Mouse (Mus musculus) embryonic facial prominence, embryonic 11.5 days (tissue): ENCODE measurements around the gene Agbl4. TPM values are rescaled to one million over a fixed set of nuclear protein-coding genes. Genes with fewer than 3 reads are reported as not detected.

Source experiments
- ATAC-seq: fragments of 200-750 bp; cut with Nextera tagmentation; replicated peaks from 2 replicates; pipeline ENCODE4 v1.8.0; 2017; ENCODE audit warnings: low read depth; ENCODE audit not compliant: insufficient number of reproducible peaks, low FRiP score, low TSS enrichment
- DNase-seq: peaks from one replicate; pipeline ENCODE4 v3.0.0-alpha.2; 2015; ENCODE audit warnings: low spot score
- H3K27ac ChIP-seq: fragments of 300-500 bp; sonication (generic); replicated peaks from 2 replicates; pipeline ENCODE4 v1.5.1; 2014; ENCODE audit warnings: mild to moderate bottlenecking, low read depth, low read length, control low read depth
- H3K27me3 ChIP-seq: fragments of 300-500 bp; sonication (generic); 2 replicates; pipeline ENCODE4 v1.6.1; 2014; ENCODE audit warnings: mild to moderate bottlenecking, low read length, moderate library complexity, mixed read lengths; ENCODE audit not compliant: control insufficient read depth, insufficient read depth
- H3K36me3 ChIP-seq: fragments of 300-500 bp; sonication (generic); replicated peaks from 2 replicates; pipeline ENCODE4 v1.6.1; 2014; ENCODE audit warnings: low read depth, mild to moderate bottlenecking, low read length, moderate library complexity, mixed read lengths; ENCODE audit not compliant: control insufficient read depth, insufficient read depth
- H3K4me1 ChIP-seq: fragments of 300-500 bp; sonication (generic); 2 replicates; pipeline ENCODE4 v1.6.1; 2014; ENCODE audit warnings: low read length, mixed read lengths; ENCODE audit not compliant: control insufficient read depth, insufficient read depth
- H3K4me2 ChIP-seq: fragments of 300-500 bp; sonication (generic); 2 replicates; pipeline ENCODE4 v1.6.1; 2014; ENCODE audit warnings: low read depth, mild to moderate bottlenecking, control low read depth, low read length, moderate library complexity
- H3K4me3 ChIP-seq: fragments of 300-500 bp; sonication (generic); 2 replicates; pipeline ENCODE4 v1.5.1; 2014; ENCODE audit warnings: low read depth, low read length, control low read depth
- H3K9ac ChIP-seq: fragments of 300-500 bp; sonication (generic); replicated peaks from 2 replicates; pipeline ENCODE4 v1.6.1; 2014; ENCODE audit warnings: mild to moderate bottlenecking, control low read depth, low read length
- H3K9me3 ChIP-seq: fragments of 300-500 bp; sonication (generic); replicated peaks from 2 replicates; pipeline ENCODE4 v1.6.1; 2016; ENCODE audit warnings: mild to moderate bottlenecking, low read length, inconsistent platforms, mixed read lengths; ENCODE audit not compliant: control insufficient read depth
- WGBS: fragments of 180-500 bp; shearing (Covaris S2); extraction: QIAGEN DNeasy Blood & Tissue Kit; methylation state at CpG from one replicate; pipeline ENCODE4 v1.1.7; 2014; 5-methylcytosine and 5-hydroxymethylcytosine counted together
- polyA plus RNA-seq: library from polyadenylated mRNA; unstranded; fragments of >200 nt; fragmentation: Nextera tagmentation; extraction: Ambion mirVana; gene quantifications from 2 replicates; pipeline ENCODE4 v1.2.1, GENCODE M21; 2014

The Agbl4 gene
- polyA plus RNA-seq, 1 experiment from 2014 or later: 0.98 TPM

GRCm38 (mm10) chr4:111626118-111626830 is 1228.8 kb downstream of the Agbl4 start:
- no peak overlapping the region for H3K27ac ChIP-seq
- H3K4me3 ChIP-seq: no peak overlapping the region
- no peaks in the 10 kb centered on the region for H3K27me3 ChIP-seq
- ATAC-seq (peak; percentile 60; the same call in 1 of the 2 replicates), DNase-seq (peak; percentile 80)
- no peaks in the 10 kb centered on the region for H3K9me3 ChIP-seq
- WGBS: 38% methylated on average over 8 of the region's 8 CpGs
- H3K4me2 ChIP-seq: no peak overlapping the region
- no peaks in the 10 kb centered on the region for H3K4me1 ChIP-seq
- no peaks in the 10 kb centered on the region for H3K36me3 ChIP-seq
- no peak overlapping the region for H3K9ac ChIP-seq

- no peaks in the 10 kb centered on the region for H3K4me1 ChIP-seq
- WGBS: 88% methylated on average over 1 of the region's 1 CpGs
- H3K27ac ChIP-seq: no peak overlapping the region
- no peak overlapping the region for H3K9ac ChIP-seq
- H3K27me3 ChIP-seq: no peaks in the 10 kb centered on the region
- no peaks in the 10 kb centered on the region for H3K36me3 ChIP-seq
- H3K4me3 ChIP-seq: no peak overlapping the region
- no peaks in the 10 kb centered on the region for H3K9me3 ChIP-seq
- H3K4me2 ChIP-seq: no peak overlapping the region
- DNase-seq: no peak
- ATAC-seq: no peak
Observed at GRCm38 (mm10) chr4:111632615-111633014, 1235.2 kb downstream of the Agbl4 start.

GRCm38 (mm10) chr4:111635538-111636124 is 1238.2 kb downstream of the Agbl4 start:
- H3K9ac ChIP-seq: no peak overlapping the region
- ATAC-seq: no peak
- no peaks in the 10 kb centered on the region for H3K36me3 ChIP-seq
- 80% methylated on average over 3 of the region's 3 CpGs for WGBS
- no peak overlapping the region for H3K4me2 ChIP-seq
- DNase-seq: no peak
- H3K27me3 ChIP-seq: no peaks in the 10 kb centered on the region
- H3K4me1 ChIP-seq: no peaks in the 10 kb centered on the region
- no peak overlapping the region for H3K4me3 ChIP-seq
- no peaks in the 10 kb centered on the region for H3K9me3 ChIP-seq
- no peak overlapping the region for H3K27ac ChIP-seq

- no peak overlapping the region for H3K9ac ChIP-seq
- H3K4me2 ChIP-seq: no peak overlapping the region
- H3K36me3 ChIP-seq: no peaks in the 10 kb centered on the region
- no peaks in the 10 kb centered on the region for H3K4me1 ChIP-seq
- WGBS: 82% methylated on average over 5 of the region's 5 CpGs
- H3K9me3 ChIP-seq: no peaks in the 10 kb centered on the region
- H3K4me3 ChIP-seq: no peak overlapping the region
- no peak overlapping the region for H3K27ac ChIP-seq
- no peaks in the 10 kb centered on the region for H3K27me3 ChIP-seq
- no peak for ATAC-seq
- DNase-seq: no peak
Observed at GRCm38 (mm10) chr4:111638948-111639708, 1241.7 kb downstream of the Agbl4 start.

GRCm38 (mm10) chr4:111645117-111645830 is 1247.8 kb downstream of the Agbl4 start:
- Histone ChIP-seq H3K27ac (no peak overlapping the region), H3K4me2 (no peak overlapping the region), H3K9me3 (no peaks in the 10 kb centered on the region), H3K9ac (no peak overlapping the region), H3K36me3 (no peaks in the 10 kb centered on the region), H3K27me3 (no peaks in the 10 kb centered on the region), H3K4me3 (no peak overlapping the region), H3K4me1 (no peaks in the 10 kb centered on the region)
- ATAC-seq (0 out of 2 replicates have a peak, but pooled peaks have one; percentile 38), DNase-seq (no peak)
- WGBS: 73% methylated on average over 6 of the region's 6 CpGs

- no peaks in the 10 kb centered on the region for H3K27me3 ChIP-seq
- H3K36me3 ChIP-seq: no peaks in the 10 kb centered on the region
- H3K9me3 ChIP-seq: no peaks in the 10 kb centered on the region
- H3K27ac ChIP-seq: no peak overlapping the region
- H3K4me3 ChIP-seq: no peak overlapping the region
- H3K4me1 ChIP-seq: no peaks in the 10 kb centered on the region
- 69% methylated on average over 1 of the region's 1 CpGs for WGBS
- DNase-seq (peak; percentile 61), ATAC-seq (peak; percentile 65; the same call in 1 of the 2 replicates)
- no peak overlapping the region for H3K4me2 ChIP-seq
- no peak overlapping the region for H3K9ac ChIP-seq
Observed at GRCm38 (mm10) chr4:111645831-111646166, 1248.3 kb downstream of the Agbl4 start.

GRCm38 (mm10) chr4:111653451-111653850 is 1256.0 kb downstream of the Agbl4 start:
- WGBS: 68% methylated on average over 1 of the region's 1 CpGs
- Histone ChIP-seq H3K27ac (no peak overlapping the region), H3K9ac (no peak overlapping the region), H3K4me1 (no peaks in the 10 kb centered on the region), H3K4me3 (no peak overlapping the region), H3K27me3 (no peaks in the 10 kb centered on the region), H3K36me3 (no peaks in the 10 kb centered on the region), H3K9me3 (no peaks in the 10 kb centered on the region), H3K4me2 (no peak overlapping the region)
- no peak for ATAC-seq
- DNase-seq: no peak
